Mouse (Mus musculus) myocyte (in vitro differentiated cells): Measurements from ENCODE around the gene Amer2.

Source experiments
- CEBPB ChIP-seq: IDR thresholded peaks from 2 replicates; pipeline ENCODE4 v1.6.1; 2011; ENCODE audit warnings: mild to moderate bottlenecking, moderate library complexity; ENCODE audit not compliant: poor library complexity, insufficient read depth, severe bottlenecking
- E2F4 ChIP-seq: IDR thresholded peaks from one replicate; pipeline ENCODE4 v1.6.1; 2011; ENCODE audit warnings: mild to moderate bottlenecking, control low read depth, moderate library complexity; ENCODE audit not compliant: insufficient read depth
- MAX ChIP-seq: IDR thresholded peaks from one replicate; pipeline ENCODE4 v1.6.1; 2011; ENCODE audit warnings: low read depth, mild to moderate bottlenecking, control low read depth
- MYOG ChIP-seq, 3 experiments: IDR thresholded peaks; one replicate each; pipeline ENCODE4 v1.6.1; 2011; ENCODE audit warnings: control low read depth in 2 of 3, low read depth in 2 of 3, mild to moderate bottlenecking in 2 of 3; ENCODE audit not compliant: insufficient read length in 2 of 3, control insufficient read depth in 1 of 3, insufficient read depth in 1 of 3
- POLR2A ChIP-seq: IDR thresholded peaks from one replicate; pipeline ENCODE4 v1.6.1; 2011; ENCODE audit warnings: low read depth, mild to moderate bottlenecking, control low read depth, moderate library complexity; ENCODE audit not compliant: insufficient read length
- POLR2AphosphoS2 ChIP-seq: IDR thresholded peaks from one replicate; pipeline ENCODE4 v1.6.1; 2011; ENCODE audit warnings: low read depth, control low read depth; ENCODE audit not compliant: insufficient read length
- REST ChIP-seq: IDR thresholded peaks from one replicate; pipeline ENCODE4 v1.6.1; 2011; ENCODE audit warnings: mild to moderate bottlenecking, control low read depth, moderate library complexity; ENCODE audit not compliant: insufficient read depth, insufficient read length
- SRF ChIP-seq: IDR thresholded peaks from one replicate; pipeline ENCODE4 v1.6.1; 2011; ENCODE audit warnings: low read depth; ENCODE audit not compliant: control insufficient read depth, insufficient read length
- TCF12 ChIP-seq: IDR thresholded peaks from one replicate; pipeline ENCODE4 v1.6.1; 2011; ENCODE audit warnings: mild to moderate bottlenecking, control low read depth; ENCODE audit not compliant: poor library complexity, insufficient read depth, severe bottlenecking
- USF1 ChIP-seq: IDR thresholded peaks from one replicate; pipeline ENCODE4 v1.6.1; 2011; ENCODE audit warnings: low read depth, mild to moderate bottlenecking, control low read depth, moderate library complexity

GRCm38 (mm10) chr14:60427896-60428295, 54.8 kb downstream of the Amer2 start:
- TF ChIP-seq POLR2A (no peak), MAX (no peak), REST (no peak), POLR2AphosphoS2 (no peak), E2F4 (no peak), CEBPB (no peak), TCF12 (no peak), USF1 (no peak), MYOG (IDR thresholded peaks at IDR 0.05; ENCODE audit: control insufficient read depth in 1 of 3, insufficient read depth in 1 of 3, insufficient read length in 2 of 3, low read depth in 2 of 3) (no peak), SRF (no peak)
